Mouse (Mus musculus) lung, embryonic 15.5 days (tissue): ENCODE results near the gene Emd. TPM values are rescaled to one million over a fixed set of nuclear protein-coding genes. Genes with fewer than 3 reads are reported as not detected.
"Not testable (repeated sequence)": the region's sequence is repeated elsewhere in the genome, so short reads cannot be mapped to it uniquely, and the experiment has no call there.

Source experiments
- ATAC-seq: fragments of 200-750 bp; cut with Nextera tagmentation; 2 replicates; pipeline ENCODE4 v1.8.0; 2017; ENCODE audit warnings: moderate number of reproducible peaks, borderline replicate concordance; ENCODE audit not compliant: low FRiP score, low TSS enrichment; ENCODE audit errors: extremely low read depth
- H3K27ac ChIP-seq: fragments of 300-500 bp; sonication (generic); 2 replicates; pipeline ENCODE4 v1.5.1; 2015; ENCODE audit warnings: moderate library complexity, mild to moderate bottlenecking, inconsistent platforms
- H3K27me3 ChIP-seq: fragments of 300-500 bp; sonication (generic); 2 replicates; pipeline ENCODE4 v1.6.1; 2015; ENCODE audit warnings: inconsistent platforms
- H3K36me3 ChIP-seq: fragments of 300-500 bp; sonication (generic); 2 replicates; pipeline ENCODE4 v1.6.1; 2015; ENCODE audit warnings: inconsistent platforms
- H3K4me1 ChIP-seq: fragments of 300-500 bp; sonication (generic); 2 replicates; pipeline ENCODE4 v1.6.1; 2015; ENCODE audit warnings: inconsistent platforms
- H3K4me2 ChIP-seq: fragments of 300-500 bp; sonication (generic); 2 replicates; pipeline ENCODE4 v1.6.1; 2015; ENCODE audit warnings: inconsistent platforms, mild to moderate bottlenecking, moderate library complexity
- H3K4me3 ChIP-seq: fragments of 300-500 bp; sonication (generic); 2 replicates; pipeline ENCODE4 v1.5.1; 2015; ENCODE audit warnings: mild to moderate bottlenecking, inconsistent platforms
- H3K9ac ChIP-seq: fragments of 300-500 bp; sonication (generic); 2 replicates; pipeline ENCODE4 v1.6.1; 2015; ENCODE audit warnings: inconsistent platforms
- H3K9me3 ChIP-seq: fragments of 300-500 bp; sonication (generic); 2 replicates; pipeline ENCODE4 v1.6.1; 2016; ENCODE audit warnings: inconsistent platforms
- WGBS: fragments of 180-500 bp; shearing (Covaris S2); methylation state at CpG from one replicate; pipeline ENCODE4 v1.1.7; 2015; 5-methylcytosine and 5-hydroxymethylcytosine counted together
- polyA plus RNA-seq: library from polyadenylated mRNA; unstranded; fragments of >200 nt; fragmentation: Nextera tagmentation; extraction: Ambion mirVana; gene quantifications from 2 replicates; pipeline ENCODE4 v1.2.1, GENCODE M21; 2015

Emd gene
- 23.2 and 24.7 TPM in 2 replicates for polyA plus RNA-seq

DNA sequence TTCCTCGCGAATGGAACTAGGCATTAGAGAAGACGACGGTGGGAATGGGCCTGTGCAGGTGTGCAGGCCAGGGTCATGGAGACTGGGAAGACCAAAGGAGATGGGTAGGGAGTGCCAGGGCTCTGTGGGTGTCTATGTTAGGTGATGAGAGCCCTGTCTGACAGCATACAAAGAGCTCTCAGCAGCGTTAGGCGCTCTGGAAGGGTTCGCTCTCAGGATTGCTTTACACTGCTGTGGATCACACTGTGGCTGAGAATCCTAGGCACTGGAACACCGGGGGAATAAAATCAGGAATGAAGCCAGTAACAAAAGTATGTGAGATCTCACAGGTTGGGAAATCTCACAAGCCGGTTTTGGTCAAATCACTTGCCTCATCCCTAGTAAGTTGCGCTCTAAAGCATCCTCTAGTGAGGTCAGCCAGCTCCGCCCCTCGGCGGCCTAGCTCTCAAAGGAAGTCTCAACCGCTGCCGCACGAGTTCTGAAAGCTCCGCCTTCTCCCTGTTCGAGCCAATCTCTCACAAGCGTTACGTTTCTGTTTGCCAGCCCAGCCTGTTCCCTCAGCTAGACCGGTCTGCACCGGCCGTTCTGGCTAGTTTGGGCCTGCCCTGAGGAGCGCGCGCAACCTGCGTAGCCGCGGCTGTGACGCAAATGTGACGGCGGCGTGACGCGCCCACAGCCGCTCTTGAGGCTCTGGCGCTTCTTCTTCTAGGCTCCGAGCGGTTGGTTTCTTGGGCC is at the start of gene Emd:
Gene Emd (plus strand): TSS at position 535 of the 735 bp plus-strand sequence.
- peak; percentile 98 for ATAC-seq
- Histone ChIP-seq H3K9ac (peak within 1 kb of the TSS; percentile 77), H3K4me2 (peak within 1 kb of the TSS; percentile 62), H3K4me1 (peaks cover 7% of the 10 kb centered on the region; the same call in 1 of the 2 replicates), H3K9me3 (no peaks in the 10 kb centered on the region), H3K4me3 (peak within 1 kb of the TSS; percentile 61), H3K36me3 (0 out of 2 replicates have a peak, but pooled peaks cover 5% of the 10 kb centered on the region), H3K27me3 (no peaks in the 10 kb centered on the region), H3K27ac (peak within 1 kb of the TSS; percentile 92)
- WGBS = 34% methylated on average over 39 of the region's 39 CpGs

DNA sequence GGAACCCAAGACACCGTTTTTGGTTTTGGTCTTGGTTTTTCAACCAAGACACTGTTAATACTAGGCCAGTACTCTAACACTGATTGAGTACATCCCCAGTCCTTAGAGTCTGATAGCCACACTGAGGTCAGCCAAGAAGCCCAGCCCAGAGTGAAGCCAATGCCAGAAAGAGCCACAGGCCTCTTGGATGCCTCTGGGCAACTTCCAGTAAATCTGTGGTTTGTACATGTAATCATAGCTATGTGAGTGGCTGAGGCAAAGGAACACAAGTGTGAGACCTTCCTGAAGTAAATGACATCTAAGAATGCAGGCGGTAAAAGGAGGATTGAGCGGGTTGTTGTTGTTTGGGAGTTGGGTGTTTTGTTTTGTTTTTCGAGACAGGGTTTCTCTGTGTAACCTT is 36.0 kb upstream of the Emd start:
- Histone ChIP-seq H3K9ac (no peak overlapping the region), H3K9me3 (no peaks in the 10 kb centered on the region), H3K4me1 (no peaks in the 10 kb centered on the region), H3K27me3 (no peaks in the 10 kb centered on the region), H3K27ac (no peak overlapping the region), H3K4me2 (no peak overlapping the region), H3K4me3 (no peak overlapping the region), H3K36me3 (peaks cover 12% of the 10 kb centered on the region; the same call in 1 of the 2 replicates)
- no peak for ATAC-seq
- WGBS = 88% methylated on average over 4 of the region's 4 CpGs

DNA sequence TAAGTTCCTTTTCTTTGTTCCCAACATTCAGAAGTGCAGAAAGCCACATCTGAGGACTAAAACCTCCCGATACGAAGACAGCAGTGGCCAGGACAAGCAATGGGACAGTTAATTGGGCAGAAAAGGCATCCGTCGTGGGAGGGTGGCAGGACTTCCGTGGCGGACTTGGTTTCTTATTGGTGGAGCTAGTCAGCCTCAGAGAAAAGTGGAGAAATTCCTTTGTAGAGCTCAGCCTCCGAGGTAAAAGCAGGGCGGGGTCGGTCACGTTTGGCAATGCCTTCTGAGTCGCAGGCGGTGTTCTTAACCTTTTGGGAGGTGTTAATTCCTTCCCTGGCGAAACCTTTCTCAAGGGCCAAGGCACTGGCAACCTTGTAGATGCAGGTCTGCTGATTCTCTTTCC is 35.0 kb upstream of the Emd start:
- Histone ChIP-seq H3K27me3 (no peaks in the 10 kb centered on the region), H3K4me1 (no peaks in the 10 kb centered on the region), H3K9me3 (no peaks in the 10 kb centered on the region), H3K36me3 (peaks cover 20% of the 10 kb centered on the region), H3K4me3 (no peak overlapping the region), H3K9ac (no peak overlapping the region), H3K27ac (no peak overlapping the region), H3K4me2 (no peak overlapping the region)
- ATAC-seq = no peak
- WGBS = 42% methylated on average over 13 of the region's 13 CpGs

DNA sequence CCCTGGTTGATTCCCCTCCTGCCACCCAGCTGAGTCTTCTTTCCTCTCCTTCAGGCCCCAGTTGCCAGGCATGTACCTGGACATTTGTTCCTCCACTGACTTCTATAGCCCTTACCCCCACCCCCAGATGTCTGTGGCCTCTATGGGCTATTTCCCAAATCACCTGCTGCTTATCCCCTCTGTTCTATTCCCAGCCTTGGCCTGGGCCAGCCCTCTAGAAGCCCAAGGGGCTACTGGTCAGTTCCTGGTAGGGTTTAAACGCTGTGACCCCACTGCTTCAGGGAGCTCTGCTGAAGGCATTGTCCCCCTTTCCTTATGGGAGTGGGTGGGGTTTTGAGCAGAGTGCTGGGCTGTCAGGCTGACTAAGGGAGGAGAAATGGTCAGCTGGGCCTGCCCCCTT is 34.4 kb upstream of the Emd start:
- 48% methylated on average over 1 of the region's 1 CpGs for WGBS
- H3K36me3 ChIP-seq = peaks cover 26% of the 10 kb centered on the region
- not testable (repeated sequence) for H3K27ac ChIP-seq, H3K4me2 ChIP-seq, H3K9me3 ChIP-seq, H3K9ac ChIP-seq, ATAC-seq, H3K4me1 ChIP-seq, H3K27me3 ChIP-seq, H3K4me3 ChIP-seq

DNA sequence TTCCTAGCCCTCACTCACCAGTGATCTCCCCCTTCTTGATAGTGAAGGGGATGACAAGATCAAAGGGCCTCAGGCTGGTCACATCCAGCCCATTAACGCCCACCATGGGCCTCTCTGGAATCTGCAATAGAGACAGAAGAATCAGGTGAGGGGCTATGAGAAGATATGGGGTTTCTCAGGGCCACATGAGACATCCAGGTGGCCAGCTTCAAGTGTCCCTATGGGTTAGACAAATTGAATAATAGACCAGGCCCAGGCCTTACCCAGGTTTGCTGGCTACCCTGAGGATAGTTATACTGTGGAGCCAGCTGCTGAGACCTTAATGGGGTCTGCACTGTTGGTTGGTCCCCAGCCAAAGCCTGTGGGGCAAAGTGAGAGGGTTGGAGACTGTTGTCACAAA is 24.4 kb upstream of the Emd start:
- Histone ChIP-seq H3K27me3 (no peaks in the 10 kb centered on the region), H3K4me1 (no peaks in the 10 kb centered on the region), H3K9ac (no peak overlapping the region), H3K27ac (no peak overlapping the region), H3K4me2 (no peak overlapping the region), H3K4me3 (no peak overlapping the region), H3K36me3 (peaks cover 96% of the 10 kb centered on the region), H3K9me3 (no peaks in the 10 kb centered on the region)
- 78% methylated on average over 1 of the region's 1 CpGs for WGBS
- no peak for ATAC-seq

DNA sequence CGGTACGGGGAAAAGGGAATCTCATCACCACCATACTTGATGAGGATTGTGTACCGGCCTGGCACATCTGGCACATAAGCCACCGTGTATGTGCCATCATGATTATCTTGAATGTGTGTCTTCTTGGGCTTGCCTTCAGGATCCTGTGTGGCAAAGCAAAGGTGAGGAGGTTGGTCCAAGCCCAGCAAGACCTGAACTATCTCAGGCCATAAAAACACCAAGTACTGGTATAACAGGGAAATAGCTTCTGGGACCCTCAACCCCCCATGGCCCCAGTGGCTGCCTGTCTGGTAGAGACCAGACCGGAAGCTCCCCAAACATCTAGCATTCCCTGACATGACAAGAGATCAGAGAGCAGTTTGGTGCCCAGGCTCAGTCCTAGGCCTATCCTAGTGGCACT is 21.3 kb upstream of the Emd start:
- Histone ChIP-seq H3K27me3 (no peaks in the 10 kb centered on the region), H3K36me3 (peaks cover 92% of the 10 kb centered on the region), H3K9me3 (no peaks in the 10 kb centered on the region), H3K27ac (no peak overlapping the region), H3K4me2 (no peak overlapping the region), H3K9ac (no peak overlapping the region), H3K4me1 (no peaks in the 10 kb centered on the region), H3K4me3 (no peak overlapping the region)
- WGBS = 89% methylated on average over 5 of the region's 5 CpGs
- no peak for ATAC-seq

DNA sequence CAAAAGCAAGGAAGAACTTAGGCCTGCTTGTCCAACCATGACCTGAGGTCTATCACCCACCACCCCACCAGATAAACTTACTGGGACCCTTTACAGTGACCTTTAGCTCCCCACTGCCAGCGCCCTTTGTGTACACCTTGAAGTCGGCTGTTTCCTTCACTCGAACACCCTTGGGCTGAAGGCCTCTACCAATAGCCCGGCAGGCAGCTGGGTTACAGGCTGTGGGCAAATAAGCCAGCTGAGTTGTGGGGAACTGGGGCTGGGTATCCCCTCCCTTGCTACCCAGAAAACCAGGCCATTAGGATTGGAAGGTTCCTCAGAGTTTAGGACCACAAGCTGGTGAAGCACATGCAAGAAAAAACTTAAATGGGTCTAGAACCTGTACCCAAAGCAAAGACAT is 14.2 kb upstream of the Emd start:
- H3K27ac ChIP-seq = no peak overlapping the region
- ATAC-seq = no peak
- WGBS = 85% methylated on average over 4 of the region's 4 CpGs
- no peaks in the 10 kb centered on the region for H3K27me3 ChIP-seq
- no peak overlapping the region for H3K4me3 ChIP-seq
- H3K4me2 ChIP-seq = no peak overlapping the region
- no peak overlapping the region for H3K9ac ChIP-seq
- H3K4me1 ChIP-seq = peaks cover 7% of the 10 kb centered on the region; the same call in 1 of the 2 replicates
- peaks cover 71% of the 10 kb centered on the region for H3K36me3 ChIP-seq
- no peaks in the 10 kb centered on the region for H3K9me3 ChIP-seq

DNA sequence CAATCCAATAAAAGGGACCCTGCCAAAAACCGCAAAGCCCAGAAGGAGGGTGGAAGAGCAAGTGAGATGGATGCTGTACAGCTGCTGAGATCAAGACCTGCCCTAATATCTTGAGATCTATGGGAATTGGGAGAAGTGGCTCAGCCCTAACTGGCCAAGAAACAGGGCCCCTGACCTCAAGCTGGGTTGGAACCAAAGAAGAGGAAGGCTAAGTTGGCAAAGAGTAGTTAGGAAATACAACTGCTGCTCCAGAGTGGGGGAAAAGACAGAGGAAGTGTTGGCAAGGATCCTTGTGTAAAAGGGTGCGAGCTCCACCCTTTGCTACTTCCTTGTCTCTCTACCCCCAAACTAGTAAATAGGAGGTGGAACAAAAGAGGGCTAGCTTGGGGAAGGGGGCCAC is 11.1 kb upstream of the Emd start:
- Histone ChIP-seq H3K4me1 (peaks cover 7% of the 10 kb centered on the region; the same call in 1 of the 2 replicates), H3K9ac (0 out of 2 replicates have a peak overlapping the region, but pooled peaks have one; percentile 34), H3K4me3 (peak overlapping the region; percentile 58), H3K9me3 (no peaks in the 10 kb centered on the region), H3K27me3 (no peaks in the 10 kb centered on the region), H3K36me3 (peaks cover 46% of the 10 kb centered on the region), H3K27ac (peak overlapping the region; percentile 94), H3K4me2 (peak overlapping the region; percentile 62)
- ATAC-seq = no peak
- 55% methylated on average over 2 of the region's 2 CpGs for WGBS

DNA sequence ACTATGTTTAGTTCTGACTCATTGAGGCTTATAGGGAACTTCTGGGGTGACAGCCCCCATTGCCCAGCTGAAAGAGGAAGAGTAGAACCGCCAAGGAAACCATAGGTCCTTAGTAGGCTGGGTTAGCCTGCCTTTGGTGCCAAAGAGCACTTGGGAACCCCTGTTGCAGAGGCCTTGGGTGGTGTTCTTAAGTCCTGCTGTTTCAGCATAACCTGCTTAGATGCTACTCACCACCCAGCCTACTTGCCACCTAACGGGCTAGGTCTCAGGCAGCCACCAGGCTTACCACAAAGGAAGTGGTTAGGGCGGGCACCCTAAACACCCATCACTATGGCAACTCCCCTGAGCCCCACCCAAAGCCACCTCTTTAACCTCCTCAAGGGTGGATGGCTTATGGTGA is 10.7 kb upstream of the Emd start:
- Histone ChIP-seq H3K4me2 (peak overlapping the region; percentile 62), H3K4me3 (peak overlapping the region; percentile 58), H3K36me3 (peaks cover 42% of the 10 kb centered on the region), H3K9ac (peak overlapping the region; percentile 34), H3K27me3 (no peaks in the 10 kb centered on the region), H3K4me1 (peaks cover 7% of the 10 kb centered on the region; the same call in 1 of the 2 replicates), H3K27ac (peak overlapping the region; percentile 94), H3K9me3 (no peaks in the 10 kb centered on the region)
- 30% methylated on average over 3 of the region's 3 CpGs for WGBS
- no peak for ATAC-seq

DNA sequence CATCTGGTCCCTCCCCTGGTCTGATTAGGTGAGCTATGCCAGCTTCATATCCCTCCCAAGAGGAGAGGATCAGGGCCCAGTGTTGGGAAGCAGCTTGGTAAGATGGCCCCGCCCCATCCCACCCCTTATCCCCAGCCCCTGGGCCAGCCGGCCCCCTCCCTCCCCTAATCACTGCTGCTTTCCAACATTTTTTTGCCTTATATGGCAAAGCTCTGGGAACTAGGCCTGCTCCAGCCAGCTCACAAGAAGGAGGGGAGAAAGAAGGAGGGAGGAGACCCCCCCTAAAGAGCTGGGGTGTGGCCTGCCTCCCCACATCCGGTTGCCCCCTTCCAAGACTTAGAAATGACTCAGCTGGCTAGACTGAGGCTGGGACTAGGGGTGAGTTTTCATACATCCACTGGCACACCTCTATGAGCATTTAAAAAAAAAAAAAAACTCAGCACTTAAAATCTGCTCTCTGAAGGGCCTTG is 9.8 kb upstream of the Emd start:
- 25% methylated on average over 3 of the region's 3 CpGs for WGBS
- peak; percentile 63 for ATAC-seq
- H3K27me3 ChIP-seq = no peaks in the 10 kb centered on the region
- H3K4me2 ChIP-seq = peak overlapping the region; percentile 62
- H3K9ac ChIP-seq = peak overlapping the region; percentile 69
- peak overlapping the region; percentile 58 for H3K4me3 ChIP-seq
- H3K9me3 ChIP-seq = no peaks in the 10 kb centered on the region
- peak overlapping the region; percentile 94 for H3K27ac ChIP-seq
- H3K4me1 ChIP-seq = peaks cover 7% of the 10 kb centered on the region; the same call in 1 of the 2 replicates
- H3K36me3 ChIP-seq = peaks cover 34% of the 10 kb centered on the region

DNA sequence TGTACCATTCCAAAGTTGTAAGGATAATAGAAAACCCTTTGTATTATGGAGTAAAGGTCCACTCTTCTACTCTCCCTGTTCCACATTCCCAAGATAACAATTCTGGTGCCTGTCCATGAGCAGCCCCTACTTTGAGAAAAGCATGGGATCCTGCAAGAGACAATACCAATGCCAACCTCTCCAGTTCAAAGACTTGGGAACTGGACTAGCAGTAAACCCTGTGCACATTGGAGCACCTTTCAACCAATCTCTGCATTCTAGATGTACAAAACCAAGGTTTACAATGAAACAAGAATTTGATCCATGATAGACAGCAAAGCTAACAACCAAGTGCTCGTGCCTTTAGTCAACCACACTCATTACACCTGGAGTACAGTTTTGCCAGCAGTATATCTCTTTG is 9.4 kb upstream of the Emd start:
- 7% methylated on average over 1 of the region's 1 CpGs for WGBS

DNA sequence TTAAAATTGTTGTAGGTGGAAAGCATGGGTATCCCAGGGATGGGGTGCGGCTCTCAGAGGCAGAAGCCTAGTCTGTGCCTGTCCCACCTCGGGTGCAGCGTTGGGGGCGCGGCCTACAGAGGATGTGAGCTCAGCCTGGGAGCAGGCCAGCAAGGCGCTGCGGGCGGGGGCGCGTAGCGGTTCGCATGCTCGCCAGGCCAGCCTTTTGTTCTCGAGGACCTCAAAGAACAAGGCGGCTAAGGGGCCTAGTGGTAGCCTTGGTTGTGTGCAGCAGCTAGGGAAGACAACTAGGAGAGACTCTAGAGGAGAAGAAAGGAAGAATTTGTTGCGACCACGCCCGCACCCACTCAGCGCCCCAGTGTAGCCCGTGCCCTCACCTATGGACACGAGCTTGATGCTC is 8.8 kb upstream of the Emd start:
- Histone ChIP-seq H3K4me1 (peaks cover 10% of the 10 kb centered on the region; the same call in 1 of the 2 replicates), H3K4me2 (peak overlapping the region; percentile 62), H3K36me3 (peaks cover 24% of the 10 kb centered on the region), H3K27ac (peak overlapping the region; percentile 94), H3K4me3 (peak overlapping the region; percentile 58), H3K9me3 (no peaks in the 10 kb centered on the region), H3K27me3 (no peaks in the 10 kb centered on the region), H3K9ac (peak overlapping the region; percentile 69)
- peak; percentile 40; the same call in 1 of the 2 replicates for ATAC-seq
- WGBS = 14% methylated on average over 21 of the region's 21 CpGs

More for the DNA sequence above, 9.4 kb upstream of the Emd start:
- Histone ChIP-seq H3K9me3 (no peaks in the 10 kb centered on the region), H3K9ac (peak overlapping the region; percentile 69), H3K27ac (peak overlapping the region; percentile 94), H3K4me1 (peaks cover 10% of the 10 kb centered on the region; the same call in 1 of the 2 replicates), H3K27me3 (no peaks in the 10 kb centered on the region), H3K4me2 (peak overlapping the region; percentile 62), H3K4me3 (peak overlapping the region; percentile 58), H3K36me3 (peaks cover 29% of the 10 kb centered on the region)
- ATAC-seq = no peak
